Mouse (Mus musculus) left cerebral cortex, postnatal 4 days (tissue): ENCODE measurements around the gene Gstm6. TPM values are rescaled to one million over a fixed set of nuclear protein-coding genes. Genes with fewer than 3 reads are reported as not detected.
A peak's percentile ranks its signal among the peaks of the same experiment; 100 is the strongest.

Experiments
- DNase-seq: peaks from one replicate; pipeline ENCODE4 v3.0.0-alpha.2; 2022
- intact Hi-C: fragments of 180-260 bp; cut with DNase I; formaldehyde crosslinking; loops from one replicate; pipeline ENCODE4 v1.15.1; 2025
- total RNA-seq, 2 experiments: library from RNA; stranded (reverse); gene quantifications; 2 replicates each; pipeline ENCODE4 v1.2.3; 2021

The Gstm6 gene
- total RNA-seq, 2 experiments from 2014 or later, result 4.9 to 5.3 TPM

- no peak for DNase-seq
- intact Hi-C loops, result no loop called here
These were observed 2.2 kb upstream of the Gstm6 start for GRCm38 (mm10) chr3:107945729-107946128.

- DNase-seq, result peak; percentile 30
- intact Hi-C loops, result no loop called here
These were observed 2.3 kb downstream of the Gstm6 start for GRCm38 (mm10) chr3:107941261-107941660.

- DNase-seq, result no peak
- intact Hi-C loops, result no loop called here
These were observed 3.0 kb downstream of the Gstm6 start for GRCm38 (mm10) chr3:107940524-107940923.

GRCm38 (mm10) chr3:107939830-107940229 lies 3.7 kb downstream of the Gstm6 start:
- intact Hi-C loops, result no loop called here
- DNase-seq, result no peak

GRCm38 (mm10) chr3:107939403-107939802 lies 4.1 kb downstream of the Gstm6 start:
- intact Hi-C loops, result no loop called here
- peak; percentile 39 for DNase-seq

GRCm38 (mm10) chr3:107935888-107936287 lies 7.7 kb downstream of the Gstm6 start:
- DNase-seq, result no peak
- intact Hi-C loops, result no loop called here

GRCm38 (mm10) chr3:107935268-107935667 lies 8.3 kb downstream of the Gstm6 start:
- intact Hi-C loops, result no loop called here
- DNase-seq, result no peak

- no peak for DNase-seq
- intact Hi-C loops, result no loop called here
These were observed 11.4 kb downstream of the Gstm6 start for GRCm38 (mm10) chr3:107932128-107932527.

- intact Hi-C loops, result no loop called here
- DNase-seq, result peak; percentile 100
These were observed 11.9 kb downstream of the Gstm6 start, which contains the start of gene Gstm7 for GRCm38 (mm10) chr3:107931670-107932069. TSS of gene Gstm7 (minus strand) at chr3:107931817.

GRCm38 (mm10) chr3:107931134-107931533 lies 12.4 kb downstream of the Gstm6 start:
- intact Hi-C loops, result no loop called here
- DNase-seq, result no peak

GRCm38 (mm10) chr3:107929731-107930130 lies 13.8 kb downstream of the Gstm6 start:
- intact Hi-C loops, result no loop called here
- no peak for DNase-seq

GRCm38 (mm10) chr3:107929243-107929642 lies 14.3 kb downstream of the Gstm6 start:
- intact Hi-C loops, result no loop called here
- DNase-seq, result no peak

- intact Hi-C loops, result no loop called here
- no peak for DNase-seq
These were observed 14.9 kb downstream of the Gstm6 start for GRCm38 (mm10) chr3:107928691-107929090.

- DNase-seq, result no peak
- intact Hi-C loops, result no loop called here
These were observed 15.7 kb downstream of the Gstm6 start for GRCm38 (mm10) chr3:107927841-107928240.

GRCm38 (mm10) chr3:107925335-107925734 lies 18.2 kb downstream of the Gstm6 start:
- intact Hi-C loops, result no loop called here

GRCm38 (mm10) chr3:107920348-107920747 lies 23.2 kb downstream of the Gstm6 start:
- intact Hi-C loops, result no loop called here

More at GRCm38 (mm10) chr3:107925335-107925734, 18.2 kb downstream of the Gstm6 start:
- no peak for DNase-seq

GRCm38 (mm10) chr3:107917783-107918408 lies 25.7 kb downstream of the Gstm6 start:
- intact Hi-C loops, result loop anchor here (2.0 kb wide), 1 partner anchor 51 kb away; no protein-coding TSS in a partner anchor
- DNase-seq, result peak; percentile 52

More at GRCm38 (mm10) chr3:107920348-107920747, 23.2 kb downstream of the Gstm6 start:
- DNase-seq, result no peak

- no peak for DNase-seq
- intact Hi-C loops, result no loop called here
These were observed 26.5 kb downstream of the Gstm6 start for GRCm38 (mm10) chr3:107917097-107917496.

- intact Hi-C loops, result no loop called here
- no peak for DNase-seq
These were observed 26.9 kb downstream of the Gstm6 start for GRCm38 (mm10) chr3:107916674-107917073.

GRCm38 (mm10) chr3:107905942-107906341 lies 37.6 kb downstream of the Gstm6 start:
- intact Hi-C loops, result no loop called here

GRCm38 (mm10) chr3:107900955-107901673 lies 42.4 kb downstream of the Gstm6 start:
- DNase-seq, result no peak
- intact Hi-C loops, result no loop called here

More at GRCm38 (mm10) chr3:107905942-107906341, 37.6 kb downstream of the Gstm6 start:
- no peak for DNase-seq

- intact Hi-C loops, result no loop called here
- DNase-seq, result no peak
These were observed 44.9 kb downstream of the Gstm6 start for GRCm38 (mm10) chr3:107898691-107899090.
